ENCODE assay signal across 11 mouse cellular contexts in genomic region chr4:124400741-124401140, GRCm38 (mm10).
DNase-seq lines count a peak whose midpoint lies in the region; ATAC-seq and TF ChIP-seq lines count a peak whose summit lies in the region.
"Had no signal": no experiment of that assay in that cellular context is flagged by ENCODE, and none has a peak within 500 bp of the region (broad histone marks: within the 10 kb centered on the region; RNA-seq: fewer than 3 reads in every experiment).

No protein-coding gene starts in this region.

- peak; percentile 10 for DNase-seq in adrenal gland, postnatal 25 days
- DNase-seq in embryonic facial prominence, embryonic 14.5 days (ENCODE audit: low spot score), result no peak
- peak; percentile 71 for DNase-seq in layer of hippocampus, adult 9-11 months
- peak; percentile 22 for DNase-seq in midbrain, postnatal 0 days (ENCODE audit: low spot score)
- DNase-seq in gastrocnemius, adult 18-20 months (ENCODE audit: low spot score), result no peak
- no peak for DNase-seq in spleen, postnatal 36 days (ENCODE audit: low spot score in 2 of 2)
- DNase-seq in gastrocnemius, postnatal 10 days, result no peak
- DNase-seq: thymus, postnatal 4 days had no signal

- no peak overlapping the region for H3K4me2 ChIP-seq in embryonic facial prominence, embryonic 14.5 days (ENCODE audit: low read depth, low read length)
- no peak overlapping the region for H3K4me2 ChIP-seq in midbrain, postnatal 0 days (ENCODE audit: low read depth, low read length, poor library complexity, severe bottlenecking)
- H3K4me2 ChIP-seq: liver, embryonic 15.5 days had no signal

- no peaks in the 10 kb centered on the region for H3K27me3 ChIP-seq in embryonic facial prominence, embryonic 14.5 days (replicated peaks; ENCODE audit: control insufficient read depth, insufficient read depth, low read length)
- H3K27me3 ChIP-seq in midbrain, postnatal 0 days (ENCODE audit: insufficient read depth, low read length), result peaks cover 4% of the 10 kb centered on the region; the same call in 1 of the 2 replicates
- H3K27me3 ChIP-seq: liver, embryonic 15.5 days had no signal

- ATAC-seq in embryonic facial prominence, embryonic 14.5 days (ENCODE audit: low read depth), result peak; percentile 63
- no peak for ATAC-seq in midbrain, postnatal 0 days (ENCODE audit: low FRiP score)

- TF ChIP-seq CTCF in midbrain, postnatal 0 days (IDR thresholded peaks at IDR 0.05), result no peak

- no peaks in the 10 kb centered on the region for H3K36me3 ChIP-seq in embryonic facial prominence, embryonic 14.5 days (ENCODE audit: control insufficient read depth, insufficient read depth, low read length)
- no peaks in the 10 kb centered on the region for H3K36me3 ChIP-seq in midbrain, postnatal 0 days (ENCODE audit: insufficient read depth, low read length)
- H3K36me3 ChIP-seq: G1E; liver, embryonic 15.5 days had no signal

- no peak overlapping the region for H3K27ac ChIP-seq in embryonic facial prominence, embryonic 14.5 days (replicated peaks; ENCODE audit: low read depth, low read length)
- H3K27ac ChIP-seq in midbrain, postnatal 0 days (ENCODE audit: low read depth, low read length), result no peak overlapping the region
- H3K27ac ChIP-seq: kidney, postnatal 0 days; liver, embryonic 15.5 days had no signal

- 0 out of 2 replicates have a peak, but pooled peaks cover 13% of the 10 kb centered on the region for H3K4me1 ChIP-seq in embryonic facial prominence, embryonic 14.5 days (ENCODE audit: control insufficient read depth, insufficient read depth, low read length)
- H3K4me1 ChIP-seq in midbrain, postnatal 0 days (ENCODE audit: insufficient read depth, low read length), result no peaks in the 10 kb centered on the region
- H3K4me1 ChIP-seq: liver, embryonic 15.5 days had no signal

- H3K4me3 ChIP-seq in embryonic facial prominence, embryonic 14.5 days (ENCODE audit: low read depth, low read length), result no peak overlapping the region
- no peak overlapping the region for H3K4me3 ChIP-seq in midbrain, postnatal 0 days (ENCODE audit: low read depth, low read length)
- H3K4me3 ChIP-seq: liver, embryonic 15.5 days had no signal

- WGBS in embryonic facial prominence, embryonic 14.5 days, result 76% methylated on average over 8 of the region's 8 CpGs
- 44% methylated on average over 8 of the region's 8 CpGs for WGBS in midbrain, postnatal 0 days

- no peaks in the 10 kb centered on the region for H3K9me3 ChIP-seq in embryonic facial prominence, embryonic 14.5 days (ENCODE audit: control insufficient read depth, low read length)
- H3K9me3 ChIP-seq in midbrain, postnatal 0 days (ENCODE audit: low read length), result no peaks in the 10 kb centered on the region
- H3K9me3 ChIP-seq: G1E; liver, embryonic 15.5 days had no signal

- no peak overlapping the region for H3K9ac ChIP-seq in embryonic facial prominence, embryonic 14.5 days (ENCODE audit: low read depth, low read length)
- H3K9ac ChIP-seq in midbrain, postnatal 0 days (replicated peaks; ENCODE audit: low read length, poor library complexity, severe bottlenecking), result no peak overlapping the region
- H3K9ac ChIP-seq: liver, embryonic 15.5 days had no signal

Comparison
In these comparisons a context has a peak if more than half of its experiments do, and no peak if none do; other contexts are left out.
1. DNase-seq: peak in adrenal gland, postnatal 25 days (single experiment), layer of hippocampus, adult 9-11 months (single experiment) and midbrain, postnatal 0 days (single experiment); none in embryonic facial prominence, embryonic 14.5 days (single experiment), gastrocnemius, adult 18-20 months (single experiment), spleen, postnatal 36 days (0 of 2) and gastrocnemius, postnatal 10 days (single experiment).